Mouse (Mus musculus) urinary bladder, adult 18-20 months (tissue): ENCODE data around the gene Dlg2.

ENCODE experiments used
- DNase-seq, 2 experiments: peaks; one replicate each; pipeline ENCODE4 v3.0.0; 2022; ENCODE audit warnings: low spot score in 2 of 2, mixed read lengths in 2 of 2

Gene Dlg2

GRCm38 (mm10) chr7:92048876-92049275 is 1572.4 kb downstream of the Dlg2 start:
- DNase-seq, result no peak

GRCm38 (mm10) chr7:92066851-92067250 is 1590.4 kb downstream of the Dlg2 start:
- no peak for DNase-seq

GRCm38 (mm10) chr7:92087429-92087828 is 1611.0 kb downstream of the Dlg2 start:
- DNase-seq, result no peak

- peak in 1 of 2 experiments; percentile 23 for DNase-seq
These were observed 1617.4 kb downstream of the Dlg2 start for GRCm38 (mm10) chr7:92093860-92094259.

DNA sequence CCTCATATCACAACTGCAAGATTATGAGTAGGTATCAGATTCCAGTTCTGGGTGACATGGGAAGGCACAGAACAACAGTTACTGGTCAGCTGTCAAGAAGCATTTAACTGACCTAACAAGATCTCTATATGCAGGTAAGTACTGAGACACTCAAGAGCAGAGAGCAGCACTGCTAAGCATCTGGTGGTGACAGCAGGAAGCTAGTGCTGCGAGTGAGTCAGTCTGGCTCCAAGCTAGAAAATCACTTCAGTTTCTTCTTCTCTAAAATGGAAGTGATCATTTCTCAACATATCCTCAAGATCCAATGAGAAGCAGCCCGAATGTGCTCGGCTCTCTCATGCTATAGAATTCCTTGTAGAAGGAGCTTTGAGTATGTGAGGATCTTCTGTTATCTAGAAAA is 1618.7 kb downstream of the Dlg2 start:
- DNase-seq, result no peak

GRCm38 (mm10) chr7:92100847-92101246 is 1624.4 kb downstream of the Dlg2 start:
- DNase-seq, result no peak

DNA sequence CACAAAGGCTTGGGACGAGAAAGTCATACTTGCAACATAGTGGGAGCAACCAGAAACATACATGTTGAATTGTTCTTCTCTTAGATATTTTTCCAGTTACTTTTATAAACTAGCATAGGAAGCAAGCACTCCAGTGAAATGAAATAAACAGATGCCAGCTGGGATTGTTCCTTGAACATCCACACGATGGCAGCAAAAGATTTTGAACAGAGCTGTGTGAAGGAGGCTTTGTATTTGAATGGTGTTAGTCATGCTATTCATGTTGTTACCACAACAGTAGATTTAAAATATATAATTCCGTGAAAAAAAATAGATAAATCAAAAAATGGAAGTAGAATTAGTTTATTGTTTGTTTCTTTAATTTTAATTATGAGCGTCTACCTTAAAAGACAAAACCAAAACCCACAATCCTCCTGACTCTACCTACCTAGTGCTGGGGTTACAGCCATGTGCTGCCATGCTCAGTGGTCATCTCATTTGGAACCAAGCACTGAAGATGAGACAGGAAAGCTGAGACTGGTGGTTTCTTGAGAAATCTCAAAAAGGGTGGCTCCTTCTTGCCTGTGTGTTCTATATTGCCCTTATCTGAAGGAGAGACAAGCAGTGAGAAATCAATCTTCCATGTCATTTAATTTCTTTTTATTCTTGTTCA is 1626.5 kb downstream of the Dlg2 start:
- peak; percentile 5 to 10 for DNase-seq

- no peak for DNase-seq
These were observed 1629.0 kb downstream of the Dlg2 start for GRCm38 (mm10) chr7:92105477-92105876.

- no peak for DNase-seq
These were observed 1629.5 kb downstream of the Dlg2 start for GRCm38 (mm10) chr7:92105956-92106355.

GRCm38 (mm10) chr7:92113065-92113464 is 1636.6 kb downstream of the Dlg2 start:
- DNase-seq, result no peak

- no peak for DNase-seq
These were observed 1638.9 kb downstream of the Dlg2 start for GRCm38 (mm10) chr7:92115237-92115871.

GRCm38 (mm10) chr7:92123276-92123675 is 1646.8 kb downstream of the Dlg2 start:
- no peak for DNase-seq

GRCm38 (mm10) chr7:92125886-92126285 is 1649.4 kb downstream of the Dlg2 start:
- DNase-seq, result no peak

DNA sequence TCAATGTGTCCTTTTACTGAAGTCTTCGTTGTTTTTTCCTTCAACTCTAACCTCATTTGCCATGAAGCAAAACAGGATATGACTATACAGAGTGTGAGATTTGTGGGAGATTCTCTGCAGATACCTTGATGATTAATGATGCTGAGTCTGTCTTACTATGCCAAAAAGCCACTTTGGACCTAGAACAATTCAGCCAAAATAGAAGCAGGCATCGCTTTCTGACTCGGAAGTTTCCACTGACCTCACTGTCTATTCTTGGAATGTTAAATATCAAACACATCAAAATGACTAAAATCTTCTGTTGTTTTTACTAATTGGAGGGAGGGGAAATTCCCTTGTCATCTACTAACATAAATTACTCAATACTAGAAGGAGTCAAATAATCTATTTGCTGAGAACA is 1657.8 kb downstream of the Dlg2 start:
- DNase-seq, result no peak

- DNase-seq, result no peak
These were observed 1659.2 kb downstream of the Dlg2 start for GRCm38 (mm10) chr7:92135624-92136023.

DNA sequence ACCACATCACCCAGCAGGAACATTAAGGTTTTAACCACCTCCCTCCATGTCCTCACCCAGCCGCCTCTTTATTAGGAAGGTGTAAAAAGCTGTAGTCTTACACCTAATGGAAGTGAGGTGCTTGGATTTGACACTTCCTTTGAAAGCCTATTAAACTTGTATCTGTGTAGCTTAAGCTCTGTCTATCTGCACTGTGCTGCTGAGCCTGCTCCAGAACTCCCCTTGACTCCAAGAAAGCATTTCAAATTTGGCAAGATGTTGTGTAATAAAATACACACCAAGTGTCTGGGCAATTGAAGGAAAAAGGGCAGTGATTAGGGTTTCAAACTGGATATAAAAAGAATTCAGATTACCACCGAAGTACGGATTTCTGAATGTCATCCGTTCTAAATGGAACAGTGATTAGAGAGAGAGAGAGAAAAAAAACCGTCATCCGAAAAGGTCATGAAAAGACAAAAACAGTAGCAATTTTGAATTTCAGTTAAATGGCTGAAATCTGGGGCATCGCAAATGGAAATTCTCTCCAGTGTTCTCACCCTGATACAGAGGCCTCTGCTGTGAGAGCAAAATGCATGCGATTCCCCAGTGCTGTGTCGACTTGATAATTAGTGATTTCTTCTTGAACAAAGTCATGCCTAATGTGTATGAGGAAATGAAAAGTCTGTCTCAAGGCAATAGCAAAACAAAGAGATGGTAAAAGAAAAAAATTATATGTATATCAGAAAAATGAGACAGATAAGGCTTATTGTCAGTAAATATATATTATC is 1663.8 kb downstream of the Dlg2 start:
- no peak for DNase-seq

- no peak for DNase-seq
These were observed 1671.0 kb downstream of the Dlg2 start for GRCm38 (mm10) chr7:92147499-92147898.

DNA sequence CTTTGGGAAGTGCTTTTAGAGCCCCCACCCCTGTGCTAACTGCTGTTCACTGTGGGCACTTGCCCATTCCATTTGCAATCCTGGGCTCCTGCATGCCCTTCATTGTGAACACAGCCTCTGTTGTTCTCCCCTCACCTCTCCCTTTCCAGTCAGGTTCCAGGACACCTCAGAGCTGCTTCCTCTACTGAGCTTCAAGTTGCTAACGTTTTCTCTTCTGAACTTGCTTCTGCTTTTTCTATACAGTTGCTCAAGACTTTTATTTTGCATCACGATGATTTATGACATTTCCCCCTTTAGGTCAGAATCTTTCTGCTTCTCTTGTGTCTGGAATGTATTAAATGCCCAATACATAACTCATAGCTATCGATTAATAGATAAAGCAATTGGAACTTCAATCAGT is 1674.3 kb downstream of the Dlg2 start:
- no peak for DNase-seq

GRCm38 (mm10) chr7:92154603-92155002 is 1678.1 kb downstream of the Dlg2 start:
- no peak for DNase-seq

GRCm38 (mm10) chr7:92163150-92163549 is 1686.7 kb downstream of the Dlg2 start:
- DNase-seq, result no peak

GRCm38 (mm10) chr7:92164316-92164715 is 1687.8 kb downstream of the Dlg2 start:
- DNase-seq, result no peak

DNA sequence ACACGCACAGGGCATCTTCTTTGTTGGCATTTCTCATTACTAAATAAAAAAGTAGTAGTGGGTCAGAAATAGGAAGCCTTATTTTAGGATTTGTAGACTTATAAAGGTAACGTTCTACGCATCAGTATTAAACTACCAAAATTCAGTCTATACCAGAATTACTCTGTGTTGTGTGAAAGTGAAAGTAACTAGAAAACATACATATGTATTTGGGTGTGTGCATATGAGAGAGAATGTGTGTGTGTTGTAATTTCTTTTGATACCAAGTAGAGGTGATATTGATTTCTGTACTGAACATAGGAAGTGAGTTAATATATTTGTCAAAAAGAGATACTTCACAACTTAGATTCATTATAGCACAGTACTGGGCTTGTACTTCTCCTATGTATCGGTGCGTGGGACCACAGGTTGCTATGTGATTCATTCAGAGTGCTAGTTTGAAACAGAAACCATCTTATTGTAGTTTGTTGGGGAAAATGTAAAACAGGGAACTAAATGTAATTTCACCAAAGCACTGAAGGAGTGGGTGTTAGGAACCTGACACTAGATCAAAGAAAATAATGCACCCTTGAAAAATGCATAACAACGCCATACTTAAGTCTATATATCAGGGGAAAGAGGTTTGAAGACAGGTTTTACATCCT is 1688.5 kb downstream of the Dlg2 start:
- DNase-seq, result no peak
